Mouse (Mus musculus) mesoderm, embryonic 11.5 days (tissue): Measurements from ENCODE around the gene Rab40b.
"Not testable (repeated sequence)": the region's sequence is repeated elsewhere in the genome, so short reads cannot be mapped to it uniquely, and the experiment has no call there.

Experiments used
- DNase-seq: peaks from one replicate; pipeline ENCODE4 v3.0.0-alpha.2; 2012; ENCODE audit warnings: low read depth, low spot score

Rab40b gene

DNA sequence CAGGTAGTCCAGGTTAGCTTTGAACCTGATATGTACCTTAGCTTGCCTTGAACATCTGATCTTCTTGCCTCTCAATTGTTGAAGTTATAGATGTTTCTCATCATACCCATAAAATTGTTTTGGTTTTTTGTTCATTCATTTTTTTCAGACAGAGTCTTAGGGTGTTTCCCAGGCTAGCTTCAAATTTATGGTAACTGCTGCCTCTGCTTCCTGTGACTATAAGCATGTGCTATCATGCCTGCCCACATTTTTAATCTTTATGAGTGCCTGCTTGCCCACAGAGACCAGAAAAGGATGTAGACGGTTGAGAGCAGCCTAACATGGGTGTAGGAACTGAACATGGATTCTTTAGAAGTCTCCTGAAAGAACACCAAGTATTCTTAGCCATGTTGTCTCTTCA is 19.3 kb downstream of the Rab40b start:
- DNase-seq = no peak

- peak; percentile 10 for DNase-seq
Measured at GRCm38 (mm10) chr11:121367170-121367707, 20.8 kb downstream of the Rab40b start.

DNA sequence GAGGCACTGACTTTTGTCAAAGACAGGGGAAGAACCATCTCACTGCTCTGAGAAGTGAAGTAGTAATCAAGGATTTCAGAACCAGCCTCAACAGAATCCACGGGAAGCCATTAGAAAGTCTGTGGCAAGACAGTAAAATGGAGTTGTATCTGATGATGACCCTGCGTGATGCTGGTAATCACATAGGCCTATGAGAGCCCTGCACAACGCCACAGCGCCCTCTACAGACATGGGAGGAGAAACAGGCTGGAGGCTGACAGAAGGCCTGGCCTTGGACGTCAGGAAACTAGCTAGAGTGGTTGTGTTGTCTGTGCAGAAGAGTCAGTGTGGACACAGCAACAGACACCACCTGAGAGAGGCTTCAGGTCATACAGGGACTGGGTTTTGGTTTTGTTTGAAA is 25.8 kb downstream of the Rab40b start:
- DNase-seq = no peak

- peak; percentile 99 for DNase-seq
Measured at GRCm38 (mm10) chr11:121354091-121354707, 33.9 kb downstream of the Rab40b start, which contains the start of gene Wdr45b. Gene Wdr45b (minus strand): TSS chr11:121354445.

DNA sequence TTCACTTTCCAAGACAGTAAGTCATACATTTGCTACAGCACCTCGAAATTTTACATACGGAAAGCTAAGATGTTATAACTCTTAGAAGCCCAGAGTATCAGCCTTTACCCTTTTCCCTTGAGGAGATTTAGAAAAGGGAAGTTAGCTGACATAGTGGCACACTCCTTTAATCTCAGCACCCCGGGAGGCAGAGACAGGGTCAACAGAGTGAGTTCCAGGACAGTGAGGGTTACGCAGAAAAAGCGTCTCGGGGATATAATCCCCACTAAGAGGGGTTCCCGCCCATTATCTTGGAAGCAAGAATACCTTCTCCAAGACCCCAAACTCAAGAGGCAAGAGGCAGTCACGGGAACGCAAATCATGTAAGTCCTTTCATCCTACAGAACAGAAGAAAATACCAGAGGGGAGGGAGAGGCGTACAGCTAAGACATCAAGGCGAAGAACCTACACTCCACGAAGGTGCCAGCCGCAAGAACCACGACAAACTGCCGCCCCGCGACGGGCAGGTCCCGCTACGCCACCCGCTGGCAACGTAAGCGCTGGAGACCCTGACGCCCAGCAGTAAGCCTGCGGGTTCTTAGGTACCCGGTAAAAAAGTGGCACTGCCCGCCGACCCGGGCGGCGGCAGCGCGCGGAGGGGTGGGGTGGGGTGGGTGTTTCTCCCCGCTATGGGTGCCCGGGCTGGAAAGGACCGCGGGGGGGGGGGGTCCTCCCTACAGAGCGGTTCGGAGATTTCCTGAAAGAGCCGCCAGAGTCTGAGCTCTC is 34.5 kb downstream of the Rab40b start:
- DNase-seq = peak; percentile 12

DNA sequence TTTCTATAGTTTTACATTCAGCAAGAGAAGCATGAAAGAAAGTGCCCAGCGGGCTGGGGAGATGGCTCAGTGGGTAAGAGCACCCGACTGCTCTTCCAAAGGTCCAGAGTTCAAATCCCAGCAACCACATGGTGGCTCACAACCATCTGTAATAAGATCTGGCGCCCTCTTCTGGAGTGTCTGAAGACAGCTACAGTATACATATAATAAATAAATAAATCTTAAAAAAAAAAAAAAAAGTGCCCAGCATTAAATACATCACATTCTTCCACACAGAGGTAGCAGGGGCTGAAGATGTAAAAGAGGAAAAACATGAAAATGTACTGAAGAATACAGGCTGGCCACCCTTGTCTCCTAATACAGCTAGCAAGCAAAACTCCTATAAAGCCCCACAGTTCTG is 39.3 kb downstream of the Rab40b start:
- DNase-seq = not testable (repeated sequence)

DNA sequence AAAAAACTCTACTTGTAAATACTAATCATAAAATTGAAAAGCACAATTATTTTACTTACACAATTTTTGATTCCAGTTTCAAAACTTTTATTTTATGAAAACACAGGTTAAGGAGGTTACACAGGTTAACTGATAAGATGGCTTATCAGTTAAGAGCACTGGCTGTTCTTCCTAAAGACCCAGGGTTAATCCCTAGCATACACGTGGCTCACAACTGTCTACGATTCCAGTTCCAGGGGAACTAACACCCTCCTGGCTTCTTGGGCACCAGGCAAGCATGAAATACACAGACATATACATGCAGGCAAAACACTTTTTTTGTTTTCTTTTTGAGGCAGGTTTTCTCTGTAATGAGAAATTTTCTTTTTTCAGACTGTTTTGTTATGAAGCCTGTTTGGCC is 39.9 kb downstream of the Rab40b start:
- no peak for DNase-seq

GRCm38 (mm10) chr11:121347036-121347435 is 41.0 kb downstream of the Rab40b start:
- DNase-seq = no peak

DNA sequence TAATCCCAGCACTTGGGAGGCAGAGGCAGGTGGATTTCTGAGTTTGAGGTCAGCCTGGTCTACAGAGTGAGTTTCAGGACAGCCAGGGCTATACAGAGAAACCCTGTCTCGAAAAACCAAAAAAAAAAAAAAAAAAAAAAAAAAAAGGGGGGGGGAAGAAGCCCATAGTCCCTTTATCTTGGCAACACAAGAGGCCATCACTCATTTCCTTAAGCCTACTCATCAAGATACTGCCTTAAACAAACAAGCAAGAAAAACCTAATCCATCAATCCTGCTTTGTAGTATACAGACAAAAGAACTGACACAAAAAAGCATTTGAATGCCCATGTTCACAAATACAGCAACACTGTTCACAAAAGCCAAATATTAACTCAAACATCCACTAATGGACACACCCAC is 45.6 kb downstream of the Rab40b start:
- not testable (repeated sequence) for DNase-seq

GRCm38 (mm10) chr11:121340287-121340686 is 47.8 kb downstream of the Rab40b start:
- DNase-seq = no peak

DNA sequence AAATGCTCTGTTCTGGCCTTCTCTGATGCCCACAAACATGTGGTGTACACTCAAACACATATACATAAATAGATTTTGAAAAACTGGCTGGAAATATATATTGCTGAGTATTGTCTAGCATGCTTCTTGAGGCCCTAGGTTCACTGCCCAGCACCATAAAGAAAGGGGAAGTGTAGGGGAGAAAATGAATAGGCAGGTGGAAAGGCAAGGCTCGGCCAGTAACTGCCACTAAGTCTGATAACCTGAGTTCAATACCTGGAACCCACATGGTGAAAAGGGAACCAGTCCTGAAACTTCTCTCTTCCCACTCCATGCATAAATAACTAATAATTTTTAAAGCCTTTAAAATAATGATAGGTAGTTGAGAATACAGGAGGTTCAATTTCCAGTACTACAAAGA is 48.4 kb downstream of the Rab40b start:
- no peak for DNase-seq

GRCm38 (mm10) chr11:121331641-121332040 is 56.4 kb downstream of the Rab40b start:
- no peak for DNase-seq

DNA sequence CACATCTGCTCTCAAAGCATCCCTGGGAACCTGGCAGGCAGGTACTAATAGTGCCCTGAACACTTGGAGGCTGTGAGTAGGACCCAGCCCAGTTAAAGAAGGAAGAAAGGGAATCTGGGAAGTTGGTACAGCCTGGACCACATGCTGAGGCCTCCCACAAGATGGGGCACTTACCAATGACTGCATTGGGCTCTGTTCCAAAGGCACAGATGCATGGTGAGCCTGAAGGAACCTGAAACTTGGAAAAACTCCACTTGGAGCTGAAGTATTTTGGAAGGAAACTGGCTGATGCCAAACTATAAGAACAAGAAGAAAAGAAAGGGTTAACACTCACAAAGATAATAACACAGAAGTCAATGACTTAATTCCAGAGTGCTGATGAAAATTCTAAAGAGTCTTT is 59.4 kb downstream of the Rab40b start:
- no peak for DNase-seq

- DNase-seq = no peak
Measured at GRCm38 (mm10) chr11:121328206-121328605, 59.8 kb downstream of the Rab40b start.

DNA sequence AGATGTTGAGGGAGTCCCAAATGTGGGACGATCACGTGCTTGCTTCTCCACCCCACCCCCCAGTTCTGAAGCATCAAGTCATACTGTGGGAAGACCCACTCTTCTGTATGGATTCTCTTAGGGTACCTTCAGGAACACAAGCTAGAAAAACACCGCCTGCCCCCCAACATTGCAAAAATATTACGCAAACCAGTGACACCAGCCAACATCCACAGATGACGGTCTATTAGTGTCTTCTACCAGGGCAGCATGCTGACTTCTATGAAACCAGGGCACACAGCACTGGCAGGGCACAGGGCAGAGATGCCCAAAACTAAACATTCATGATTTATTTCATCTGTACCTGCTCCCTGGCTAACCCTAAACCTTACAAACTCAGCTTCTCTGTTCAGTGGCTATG is 61.4 kb downstream of the Rab40b start:
- no peak for DNase-seq

GRCm38 (mm10) chr11:121326034-121326433 is 62.0 kb downstream of the Rab40b start:
- no peak for DNase-seq

- DNase-seq = not testable (repeated sequence)
Measured at GRCm38 (mm10) chr11:121307712-121308111, 80.3 kb downstream of the Rab40b start.

- no peak for DNase-seq
Measured at GRCm38 (mm10) chr11:121306608-121307007, 81.4 kb downstream of the Rab40b start.
